25 mouse cellular contexts compared by ENCODE assay signal in genomic region chr11:17326695-17327094, GRCm38 (mm10).
DNase-seq lines count a peak whose midpoint lies in the region; ATAC-seq and TF ChIP-seq lines count a peak whose summit lies in the region.
"Had no signal": no experiment of that assay in that cellular context is flagged by ENCODE, and none has a peak within 500 bp of the region (broad histone marks: within the 10 kb centered on the region; RNA-seq: fewer than 3 reads in every experiment).

No protein-coding gene starts in this region.

- peak overlapping the region; percentile 53; the same call in 1 of the 2 replicates for H3K27ac ChIP-seq in forebrain, embryonic 11.5 days (ENCODE audit: low read depth, low read length)
- no peak overlapping the region for H3K27ac ChIP-seq in forebrain, embryonic 16.5 days (ENCODE audit: low read length)
- H3K27ac ChIP-seq in lung, embryonic 14.5 days (ENCODE audit: low read depth): 0 out of 2 replicates have a peak overlapping the region, but pooled peaks have one; percentile 13
- H3K27ac ChIP-seq in forebrain, embryonic 13.5 days: no peak overlapping the region
- peak overlapping the region; percentile 42; the same call in 1 of the 2 replicates for H3K27ac ChIP-seq in midbrain, embryonic 13.5 days
- H3K27ac ChIP-seq: heart, adult 2 months; heart, embryonic 13.5 days; liver, embryonic 14.5 days; neural tube, embryonic 13.5 days had no signal

- H3K9ac ChIP-seq in forebrain, embryonic 11.5 days (ENCODE audit: low read length): no peak overlapping the region; the same call in 1 of the 2 replicates
- H3K9ac ChIP-seq in forebrain, embryonic 16.5 days (replicated peaks; ENCODE audit: low read depth, low read length): no peak overlapping the region
- no peak overlapping the region for H3K9ac ChIP-seq in lung, embryonic 14.5 days
- H3K9ac ChIP-seq in forebrain, embryonic 13.5 days: no peak overlapping the region
- H3K9ac ChIP-seq in midbrain, embryonic 13.5 days (replicated peaks): no peak overlapping the region
- H3K9ac ChIP-seq: heart, embryonic 13.5 days; liver, embryonic 14.5 days; neural tube, embryonic 13.5 days had no signal

- H3K4me3 ChIP-seq in forebrain, embryonic 11.5 days (ENCODE audit: low read depth, low read length): no peak overlapping the region
- no peak overlapping the region for H3K4me3 ChIP-seq in forebrain, embryonic 16.5 days (replicated peaks; ENCODE audit: low read length)
- H3K4me3 ChIP-seq in lung, embryonic 14.5 days (ENCODE audit: low read depth, low read length): no peak overlapping the region
- no peak overlapping the region for H3K4me3 ChIP-seq in forebrain, embryonic 13.5 days
- no peak overlapping the region for H3K4me3 ChIP-seq in midbrain, embryonic 13.5 days (replicated peaks)
- H3K4me3 ChIP-seq: heart, adult 2 months; heart, embryonic 13.5 days; neural tube, embryonic 13.5 days had no signal

- ATAC-seq in forebrain, embryonic 11.5 days (replicated peaks; ENCODE audit: low FRiP score): no peak; the same call in 1 of the 2 replicates
- no peak for ATAC-seq in forebrain, embryonic 16.5 days
- no peak for ATAC-seq in lung, embryonic 14.5 days (ENCODE audit: insufficient read depth)
- no peak for ATAC-seq in forebrain, embryonic 13.5 days
- peak; percentile 47; the same call in 1 of the 2 replicates for ATAC-seq in midbrain, embryonic 13.5 days
- ATAC-seq: CD4-positive, CD25-positive, alpha-beta regulatory T cell, adult 4 months; intestine, embryonic 16.5 days had no signal

- H3K4me1 ChIP-seq in forebrain, embryonic 11.5 days (replicated peaks; ENCODE audit: control insufficient read depth, insufficient read depth, low read length): peaks cover 16% of the 10 kb centered on the region
- H3K4me1 ChIP-seq in forebrain, embryonic 16.5 days (replicated peaks; ENCODE audit: control insufficient read depth, insufficient read depth, low read length): peaks cover 16% of the 10 kb centered on the region
- H3K4me1 ChIP-seq in lung, embryonic 14.5 days (ENCODE audit: insufficient read depth): no peaks in the 10 kb centered on the region
- H3K4me1 ChIP-seq in forebrain, embryonic 13.5 days: peaks cover 29% of the 10 kb centered on the region
- H3K4me1 ChIP-seq in midbrain, embryonic 13.5 days (replicated peaks): peaks cover 28% of the 10 kb centered on the region
- H3K4me1 ChIP-seq: heart, embryonic 13.5 days had no signal

- H3K4me2 ChIP-seq in forebrain, embryonic 11.5 days (ENCODE audit: low read depth, low read length, severe bottlenecking): peak overlapping the region; percentile 35; the same call in 1 of the 2 replicates
- no peak overlapping the region for H3K4me2 ChIP-seq in forebrain, embryonic 16.5 days (ENCODE audit: low read length)
- H3K4me2 ChIP-seq in lung, embryonic 14.5 days: no peak overlapping the region
- H3K4me2 ChIP-seq in forebrain, embryonic 13.5 days: peak overlapping the region; percentile 31; the same call in 1 of the 2 replicates
- H3K4me2 ChIP-seq in midbrain, embryonic 13.5 days (replicated peaks): no peak overlapping the region; the same call in 1 of the 2 replicates
- H3K4me2 ChIP-seq: heart, embryonic 13.5 days; neural tube, embryonic 13.5 days had no signal

- no peak for DNase-seq in forebrain, embryonic 11.5 days (ENCODE audit: low spot score)
- peak; percentile 4 for DNase-seq in lung, embryonic 14.5 days
- no peak for DNase-seq in lung, postnatal 25 days (ENCODE audit: low spot score)
- DNase-seq in left cerebral cortex, postnatal 10 days (ENCODE audit: extremely low spot score in 1 of 2, low spot score in 2 of 2): no peak
- DNase-seq: adrenal gland, postnatal 25 days; cerebellum, adult 11-12 months; cerebellum, adult 9-11 months; heart, adult 2 months; heart, postnatal 10 days; kidney, adult 8-10 months; kidney, postnatal 14 days; layer of hippocampus, adult 9-11 months; liver; lung, adult 2 months; lung, postnatal 14 days; right cerebral cortex, postnatal 4 days; thymus, postnatal 4 days had no signal

- whole genome bisulfite sequencing in forebrain, embryonic 11.5 days: 38% methylated on average over 4 of the region's 4 CpGs
- WGBS in forebrain, embryonic 16.5 days: 19% methylated on average over 4 of the region's 4 CpGs
- WGBS in lung, embryonic 14.5 days: 60% methylated on average over 4 of the region's 4 CpGs
- WGBS in forebrain, embryonic 13.5 days: 16% methylated on average over 4 of the region's 4 CpGs
- WGBS in midbrain, embryonic 13.5 days: 16% methylated on average over 4 of the region's 4 CpGs

- no peak for TF ChIP-seq CTCF in lung, embryonic 14.5 days (IDR thresholded peaks at IDR 0.05; ENCODE audit: low read depth)

- peaks cover 11% of the 10 kb centered on the region for H3K27me3 ChIP-seq in forebrain, embryonic 11.5 days (ENCODE audit: control insufficient read depth, insufficient read depth, low read length)
- peaks cover 7% of the 10 kb centered on the region for H3K27me3 ChIP-seq in forebrain, embryonic 16.5 days (replicated peaks; ENCODE audit: control insufficient read depth, insufficient read depth, low read length)
- no peaks in the 10 kb centered on the region for H3K27me3 ChIP-seq in lung, embryonic 14.5 days (ENCODE audit: insufficient read depth, low read length)
- peaks cover 28% of the 10 kb centered on the region for H3K27me3 ChIP-seq in forebrain, embryonic 13.5 days
- H3K27me3 ChIP-seq in midbrain, embryonic 13.5 days: peaks cover 27% of the 10 kb centered on the region
- H3K27me3 ChIP-seq: heart, embryonic 13.5 days; neural tube, embryonic 13.5 days had no signal

- no peaks in the 10 kb centered on the region for H3K36me3 ChIP-seq in forebrain, embryonic 11.5 days (ENCODE audit: control insufficient read depth, insufficient read depth, low read length)
- H3K36me3 ChIP-seq in forebrain, embryonic 16.5 days (ENCODE audit: control insufficient read depth, insufficient read depth): no peaks in the 10 kb centered on the region
- no peaks in the 10 kb centered on the region for H3K36me3 ChIP-seq in lung, embryonic 14.5 days (ENCODE audit: insufficient read depth)
- no peaks in the 10 kb centered on the region for H3K36me3 ChIP-seq in forebrain, embryonic 13.5 days (ENCODE audit: poor library complexity, severe bottlenecking)
- no peaks in the 10 kb centered on the region for H3K36me3 ChIP-seq in midbrain, embryonic 13.5 days
- H3K36me3 ChIP-seq: heart, embryonic 13.5 days; neural tube, embryonic 13.5 days had no signal

- no peaks in the 10 kb centered on the region for H3K9me3 ChIP-seq in forebrain, embryonic 11.5 days (ENCODE audit: control insufficient read depth, low read length)
- no peaks in the 10 kb centered on the region for H3K9me3 ChIP-seq in forebrain, embryonic 16.5 days (ENCODE audit: control insufficient read depth, low read length)
- no peaks in the 10 kb centered on the region for H3K9me3 ChIP-seq in lung, embryonic 14.5 days (ENCODE audit: low read depth, low read length)
- H3K9me3 ChIP-seq in forebrain, embryonic 13.5 days (replicated peaks): no peaks in the 10 kb centered on the region
- no peaks in the 10 kb centered on the region for H3K9me3 ChIP-seq in midbrain, embryonic 13.5 days
- H3K9me3 ChIP-seq: heart, embryonic 13.5 days; neural tube, embryonic 13.5 days had no signal

- intact Hi-C loops in left cerebral cortex, postnatal 10 days (cut with DNase I): no loop called here

Comparison
In these comparisons a context has a peak if more than half of its experiments do, and no peak if none do; other contexts are left out.
1. H3K27ac ChIP-seq: peak in forebrain, embryonic 11.5 days (single experiment), lung, embryonic 14.5 days (single experiment) and midbrain, embryonic 13.5 days (single experiment); none in forebrain, embryonic 16.5 days (single experiment) and forebrain, embryonic 13.5 days (single experiment).
2. H3K4me2 ChIP-seq: peak in forebrain, embryonic 11.5 days (single experiment) and forebrain, embryonic 13.5 days (single experiment); none in forebrain, embryonic 16.5 days (single experiment), lung, embryonic 14.5 days (single experiment) and midbrain, embryonic 13.5 days (single experiment).